Mouse (Mus musculus) CH12.LX (cell line): Measurements from ENCODE around the gene Rtn4rl2. TPM values are rescaled to one million over a fixed set of nuclear protein-coding genes. Genes with fewer than 3 reads are reported as not detected.

Source experiments
- DNase-seq: peaks from one replicate; pipeline ENCODE4 v3.0.0-alpha.2; 2013; ENCODE audit errors: extremely low read depth
- H3K27ac ChIP-seq: 2 replicates; pipeline ENCODE4 v1.5.1; 2012; ENCODE audit warnings: low read depth, mild to moderate bottlenecking, control low read depth, moderate library complexity; ENCODE audit not compliant: insufficient read depth
- H3K27me3 ChIP-seq: replicated peaks from 2 replicates; pipeline ENCODE3; 2012; ENCODE audit warnings: inconsistent platforms
- H3K36me3 ChIP-seq, 2 experiments: replicated peaks in 1 of 2; 2 replicates each; pipeline versions ENCODE3 to v1.6.1; 2012; ENCODE audit warnings: inconsistent platforms in 1 of 2, low read length in 1 of 2, mild to moderate bottlenecking in 1 of 2, mixed read lengths in 1 of 2, moderate library complexity in 1 of 2; ENCODE audit not compliant: control insufficient read depth in 1 of 2, insufficient read depth in 1 of 2
- H3K4me1 ChIP-seq, 2 experiments: 2 replicates each; pipeline ENCODE4 v1.6.1; 2012; ENCODE audit warnings: inconsistent platforms in 1 of 2, moderate library complexity in 1 of 2; ENCODE audit not compliant: insufficient read depth in 2 of 2, control insufficient read depth in 1 of 2
- H3K4me2 ChIP-seq: 2 replicates; pipeline ENCODE4 v1.6.1; 2012; ENCODE audit warnings: low read depth, mild to moderate bottlenecking, control low read depth; ENCODE audit not compliant: poor library complexity, insufficient read depth, severe bottlenecking
- H3K4me3 ChIP-seq, 3 experiments: fragments of 150-350 bp in 1 of 3; sonication (generic) in 1 of 3; replicated peaks in 1 of 3; 2 replicates each; pipeline versions ENCODE3 to v1.5.1; 2011 to 2012; ENCODE audit warnings: low read depth in 2 of 3, low read length in 2 of 3, mild to moderate bottlenecking in 2 of 3, moderate library complexity in 2 of 3, control low read depth in 1 of 3, improper control_type of control experiment in 1 of 3, inconsistent platforms in 1 of 3, mixed read lengths in 1 of 3; ENCODE audit not compliant: poor library complexity in 1 of 3
- H3K79me2 ChIP-seq: replicated peaks from 2 replicates; pipeline ENCODE4 v1.6.1; 2012; ENCODE audit warnings: mild to moderate bottlenecking, moderate library complexity; ENCODE audit not compliant: control insufficient read depth, poor library complexity, insufficient read depth, severe bottlenecking; ENCODE audit errors: extremely low read depth
- H3K9ac ChIP-seq: 2 replicates; pipeline ENCODE4 v1.6.1; 2012; ENCODE audit warnings: low read depth, mild to moderate bottlenecking, control low read depth, moderate library complexity; ENCODE audit not compliant: insufficient read depth
- H3K9me3 ChIP-seq: replicated peaks from 2 replicates; pipeline ENCODE3; 2012; ENCODE audit warnings: low read length, inconsistent platforms, mixed read lengths
- CHD1 ChIP-seq: IDR thresholded peaks from 2 replicates; pipeline ENCODE4 v1.6.1; 2012; ENCODE audit warnings: low read depth, low read length, improper control_type of control experiment, inconsistent platforms
- E2F4 ChIP-seq: IDR thresholded peaks from 2 replicates; pipeline ENCODE4 v1.6.1; 2011; ENCODE audit warnings: low read depth, low read length, improper control_type of control experiment; ENCODE audit not compliant: insufficient replicate concordance
- ELF1 ChIP-seq: IDR thresholded peaks from 2 replicates; pipeline ENCODE4 v1.6.1; 2014; ENCODE audit warnings: low read depth, mild to moderate bottlenecking, inconsistent platforms, low read length, improper control_type of control experiment
- EP300 ChIP-seq: IDR thresholded peaks from 2 replicates; pipeline ENCODE4 v1.6.1; 2011; ENCODE audit warnings: low read length, improper control_type of control experiment
- ETS1 ChIP-seq: conservative IDR thresholded peaks from 2 replicates; pipeline ENCODE4 v1.6.1; 2012; ENCODE audit warnings: low read depth, mild to moderate bottlenecking, inconsistent platforms, low read length, improper control_type of control experiment, moderate library complexity
- MAZ ChIP-seq: IDR thresholded peaks from 2 replicates; pipeline ENCODE4 v1.6.1; 2012; ENCODE audit warnings: low read depth, mild to moderate bottlenecking, inconsistent platforms, low read length, improper control_type of control experiment, moderate library complexity
- NELFE ChIP-seq: IDR thresholded peaks from 2 replicates; pipeline ENCODE4 v1.6.1; 2011; ENCODE audit warnings: low read depth, low read length, improper control_type of control experiment
- NRF1 ChIP-seq: IDR thresholded peaks from 2 replicates; pipeline ENCODE4 v1.6.1; 2014; ENCODE audit warnings: low read depth, mild to moderate bottlenecking, inconsistent platforms, low read length, improper control_type of control experiment, moderate library complexity
- RAD21 ChIP-seq: IDR thresholded peaks from 2 replicates; pipeline ENCODE4 v1.6.1; 2011; ENCODE audit warnings: low read depth, mild to moderate bottlenecking, low read length, improper control_type of control experiment, moderate library complexity
- SIN3A ChIP-seq: IDR thresholded peaks from 2 replicates; pipeline ENCODE4 v1.6.1; 2012; ENCODE audit warnings: low read length, improper control_type of control experiment, inconsistent platforms
- TBP ChIP-seq: conservative IDR thresholded peaks from 2 replicates; pipeline ENCODE4 v1.6.1; 2011; ENCODE audit warnings: low read depth, low read length, improper control_type of control experiment
- UBTF ChIP-seq: IDR thresholded peaks from 2 replicates; pipeline ENCODE4 v1.6.1; 2012; ENCODE audit warnings: low read depth, mild to moderate bottlenecking, inconsistent platforms, low read length, improper control_type of control experiment, moderate library complexity
- USF2 ChIP-seq: conservative IDR thresholded peaks from 2 replicates; pipeline ENCODE4 v1.6.1; 2011; ENCODE audit warnings: low read depth, low read length, improper control_type of control experiment
- ZKSCAN1 ChIP-seq: IDR thresholded peaks from 2 replicates; pipeline ENCODE4 v1.6.1; 2012; ENCODE audit warnings: low read depth, inconsistent platforms, low read length, improper control_type of control experiment, borderline replicate concordance
- dilution Hi-C: fragments of 300-500 bp; cut with MboI; formaldehyde crosslinking; loops from 2 replicates; pipeline ENCODE4 v1.14.3; 2020; ENCODE audit warnings: low sequenced_read_pairs; ENCODE audit not compliant: extremely low pct_unique_long_range_greater_than_20kb, extremely low pct_ligation_motif_present
- in situ Hi-C: fragments of 300-500 bp; cut with MboI; formaldehyde crosslinking; loops from 3 replicates; pipeline ENCODE4 v1.14.3; 2019; ENCODE audit warnings: low sequenced_read_pairs, low pct_ligation_motif_present, low pct_unique_long_range_greater_than_20kb, mixed read lengths
- polyA plus RNA-seq: library from polyadenylated mRNA; unstranded; fragments of >175 nt; gene quantifications from 2 replicates; pipeline ENCODE4 v1.2.1, GENCODE M21; 2012; ENCODE audit warnings: low read depth; ENCODE audit not compliant: insufficient read length
- total RNA-seq, 2 experiments: library from RNA; depleted of rRNA; stranded (reverse); fragments of 300-350 nt in 1 of 2; fragments of >200 nt in 1 of 2; gene quantifications; 2 replicates each; pipeline ENCODE4 v1.2.3; 2012 to 2014

Gene Rtn4rl2
- total and polyA plus RNA-seq, 3 experiments: not detected

GRCm38 (mm10) chr2:84918188-84918587, 31.7 kb upstream of the Rtn4rl2 start:
- Histone ChIP-seq H3K4me1 (peaks cover under 1 to 5% of the 10 kb centered on the region in 2 experiments; a peak in 1 of 4 replicates), H3K4me3 (no peak overlapping the region), H3K27me3 (no peaks in the 10 kb centered on the region), H3K9ac (no peak overlapping the region), H3K27ac (no peak overlapping the region), H3K9me3 (no peaks in the 10 kb centered on the region), H3K36me3 (no peaks in the 10 kb centered on the region), H3K4me2 (no peak overlapping the region), H3K79me2 (no peaks in the 10 kb centered on the region)
- in situ Hi-C loops (no loop called here), dilution Hi-C loops (no loop called here)
- TF ChIP-seq ELF1: no peak
- TF ChIP-seq USF2: no peak
- no peak for TF ChIP-seq CHD1
- TF ChIP-seq MAZ: no peak
- TF ChIP-seq RAD21: no peak
- no peak for TF ChIP-seq SIN3A
- no peak for TF ChIP-seq ZKSCAN1
- no peak for TF ChIP-seq UBTF
- TF ChIP-seq ETS1: no peak
- no peak for TF ChIP-seq NELFE
- no peak for TF ChIP-seq NRF1
- no peak for DNase-seq

GRCm38 (mm10) chr2:84916548-84917320, 30.2 kb upstream of the Rtn4rl2 start:
- H3K4me2 ChIP-seq: no peak overlapping the region
- peaks cover 2 to 11% of the 10 kb centered on the region in 2 experiments; a peak in 1 of 4 replicates for H3K4me1 ChIP-seq
- dilution Hi-C loops (no loop called here), in situ Hi-C loops (no loop called here)
- no peak for TF ChIP-seq TBP
- no peak for TF ChIP-seq EP300
- TF ChIP-seq NELFE: no peak
- TF ChIP-seq ZKSCAN1: no peak
- no peak for TF ChIP-seq MAZ
- no peak for TF ChIP-seq E2F4
- no peak for TF ChIP-seq USF2
- H3K36me3 ChIP-seq: no peaks in the 10 kb centered on the region
- no peak overlapping the region for H3K9ac ChIP-seq
- H3K79me2 ChIP-seq: no peaks in the 10 kb centered on the region
- no peaks in the 10 kb centered on the region for H3K27me3 ChIP-seq
- no peak overlapping the region for H3K4me3 ChIP-seq
- no peaks in the 10 kb centered on the region for H3K9me3 ChIP-seq
- no peak overlapping the region for H3K27ac ChIP-seq
- no peak for DNase-seq
